Mouse (Mus musculus): ENCODE measurements around the gene Tex21. TPM values are rescaled to one million over a fixed set of nuclear protein-coding genes. Genes with fewer than 3 reads are reported as not detected.
"Not testable (repeated sequence)": the region's sequence is repeated elsewhere in the genome, so short reads cannot be mapped to it uniquely, and the experiment has no call there.

Gene Tex21
- polyA plus RNA-seq, 1 experiment from 2014 or later = not detected

DNA sequence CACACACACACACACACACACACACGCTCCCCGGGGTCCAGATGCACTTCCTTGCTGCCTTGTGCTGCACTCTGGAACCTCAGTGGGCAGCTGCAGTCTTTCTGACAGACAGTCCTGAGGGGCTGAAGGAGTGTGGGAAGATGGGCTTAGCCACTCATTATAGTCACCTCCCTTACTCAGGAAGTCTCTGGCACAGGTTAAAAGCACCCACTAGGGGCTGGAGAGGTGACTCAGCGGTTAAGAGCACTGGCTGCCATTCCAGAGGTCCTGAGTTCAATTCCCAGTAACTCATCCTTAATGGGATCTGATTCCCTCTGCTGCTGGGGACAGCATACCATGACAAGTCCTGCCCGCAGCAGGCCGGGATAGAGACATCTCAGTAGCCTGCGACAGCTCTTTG, 15.9 kb downstream of the Tex21 start:
- H3K4me3 ChIP-seq (replicated peaks; ENCODE audit: low read length) = no peak overlapping the region
- WGBS = 86% methylated on average over 6 of the region's 6 CpGs

DNA sequence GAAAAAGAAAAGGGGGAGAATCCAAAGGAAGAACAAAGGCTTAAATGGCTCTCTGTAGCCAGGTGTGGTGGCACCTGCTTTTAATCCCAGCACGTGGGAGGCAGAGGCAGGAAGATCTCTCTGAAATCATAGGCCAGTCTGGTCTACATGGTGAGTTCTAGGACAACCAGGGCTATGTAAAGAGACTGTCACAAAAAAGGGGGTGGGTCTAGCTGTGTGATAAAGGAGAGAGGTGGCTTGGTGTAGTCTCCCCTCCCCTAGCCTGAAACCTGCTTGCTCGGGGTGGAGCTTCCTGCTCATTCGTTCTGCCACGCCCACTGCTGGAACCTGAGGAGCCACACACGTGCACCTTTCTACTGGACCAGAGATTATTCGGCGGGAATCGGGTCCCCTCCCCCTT, 24.4 kb downstream of the Tex21 start:
- not testable (repeated sequence) for H3K4me1 ChIP-seq (replicated peaks; ENCODE audit: control insufficient read depth, insufficient read depth, low read length); H3K4me2 ChIP-seq (ENCODE audit: low read length); H3K4me3 ChIP-seq (replicated peaks; ENCODE audit: low read length); H3K9me3 ChIP-seq (ENCODE audit: control insufficient read depth, low read length); H3K27ac ChIP-seq (ENCODE audit: low read length); H3K36me3 ChIP-seq (ENCODE audit: control insufficient read depth, insufficient read depth); H3K9ac ChIP-seq (replicated peaks; ENCODE audit: low read depth, low read length); ATAC-seq; H3K27me3 ChIP-seq (replicated peaks; ENCODE audit: control insufficient read depth, insufficient read depth, low read length)
- WGBS = 67% methylated on average over 3 of the region's 8 CpGs

More for the DNA sequence above, 15.9 kb downstream of the Tex21 start:
- Histone ChIP-seq H3K27ac (ENCODE audit: low read length) (no peak overlapping the region), H3K9me3 (ENCODE audit: control insufficient read depth, low read length) (no peaks in the 10 kb centered on the region), H3K27me3 (replicated peaks; ENCODE audit: control insufficient read depth, insufficient read depth, low read length) (no peaks in the 10 kb centered on the region), H3K4me2 (ENCODE audit: low read length) (no peak overlapping the region), H3K4me1 (replicated peaks; ENCODE audit: control insufficient read depth, insufficient read depth, low read length) (no peaks in the 10 kb centered on the region), H3K36me3 (ENCODE audit: control insufficient read depth, insufficient read depth) (no peaks in the 10 kb centered on the region), H3K9ac (replicated peaks; ENCODE audit: low read depth, low read length) (no peak overlapping the region)
- no peak for ATAC-seq

DNA sequence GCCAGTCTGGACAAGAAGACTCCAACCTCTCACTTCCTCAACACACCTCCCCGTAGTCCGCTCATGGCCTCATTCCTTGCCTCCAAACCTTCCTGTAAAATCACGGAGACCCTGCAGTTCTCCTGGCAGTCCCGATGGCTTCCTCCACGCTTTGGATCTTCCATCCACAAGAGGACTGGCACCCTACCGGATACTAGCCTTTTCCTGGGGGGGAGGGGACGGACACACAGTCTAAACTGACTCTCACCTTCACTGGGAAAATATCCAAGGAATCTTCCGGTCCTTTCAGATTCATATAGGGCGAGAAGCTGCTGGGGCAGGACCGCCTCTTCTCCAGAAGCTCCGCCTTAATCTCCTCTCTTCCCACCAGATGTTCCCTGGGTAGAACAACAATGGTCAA, 29.8 kb downstream of the Tex21 start:
- H3K27ac ChIP-seq (ENCODE audit: low read length) = no peak overlapping the region
- H3K4me2 ChIP-seq (ENCODE audit: low read length) = no peak overlapping the region
- 81% methylated on average over 11 of the region's 11 CpGs for WGBS
- H3K9me3 ChIP-seq (ENCODE audit: control insufficient read depth, low read length) = no peaks in the 10 kb centered on the region
- H3K9ac ChIP-seq (replicated peaks; ENCODE audit: low read depth, low read length) = no peak overlapping the region
- H3K4me1 ChIP-seq (replicated peaks; ENCODE audit: control insufficient read depth, insufficient read depth, low read length) = no peaks in the 10 kb centered on the region
- no peak for ATAC-seq
- H3K36me3 ChIP-seq (ENCODE audit: control insufficient read depth, insufficient read depth) = no peaks in the 10 kb centered on the region
- no peak overlapping the region for H3K4me3 ChIP-seq (replicated peaks; ENCODE audit: low read length)
- H3K27me3 ChIP-seq (replicated peaks; ENCODE audit: control insufficient read depth, insufficient read depth, low read length) = no peaks in the 10 kb centered on the region

DNA sequence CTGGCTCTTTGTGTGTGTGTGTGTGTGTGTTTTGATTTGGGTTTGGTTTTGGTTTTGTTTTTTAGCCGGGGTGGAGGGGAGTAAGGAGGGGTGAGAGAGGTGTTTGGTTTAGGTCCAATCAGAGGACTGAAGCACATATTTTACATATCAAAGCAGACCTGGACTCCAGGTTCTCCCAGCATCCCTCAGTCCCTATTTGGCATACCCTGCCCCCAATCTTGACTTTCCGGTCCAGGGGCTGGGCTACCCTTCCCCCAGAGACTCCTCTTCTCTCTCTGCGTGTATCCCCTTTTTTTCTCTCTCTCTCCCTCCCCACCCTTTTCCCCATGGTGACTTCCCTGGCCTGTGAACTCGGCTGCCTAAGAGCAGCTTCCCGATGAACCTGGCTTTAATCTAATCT, 31.4 kb downstream of the Tex21 start:
- Histone ChIP-seq H3K9ac (replicated peaks; ENCODE audit: low read depth, low read length) (no peak overlapping the region), H3K27me3 (replicated peaks; ENCODE audit: control insufficient read depth, insufficient read depth, low read length) (no peaks in the 10 kb centered on the region), H3K9me3 (ENCODE audit: control insufficient read depth, low read length) (no peaks in the 10 kb centered on the region), H3K36me3 (ENCODE audit: control insufficient read depth, insufficient read depth) (no peaks in the 10 kb centered on the region), H3K4me1 (replicated peaks; ENCODE audit: control insufficient read depth, insufficient read depth, low read length) (no peaks in the 10 kb centered on the region), H3K4me3 (replicated peaks; ENCODE audit: low read length) (no peak overlapping the region), H3K4me2 (ENCODE audit: low read length) (no peak overlapping the region), H3K27ac (ENCODE audit: low read length) (no peak overlapping the region)
- WGBS = 31% methylated on average over 5 of the region's 5 CpGs
- no peak for ATAC-seq

DNA sequence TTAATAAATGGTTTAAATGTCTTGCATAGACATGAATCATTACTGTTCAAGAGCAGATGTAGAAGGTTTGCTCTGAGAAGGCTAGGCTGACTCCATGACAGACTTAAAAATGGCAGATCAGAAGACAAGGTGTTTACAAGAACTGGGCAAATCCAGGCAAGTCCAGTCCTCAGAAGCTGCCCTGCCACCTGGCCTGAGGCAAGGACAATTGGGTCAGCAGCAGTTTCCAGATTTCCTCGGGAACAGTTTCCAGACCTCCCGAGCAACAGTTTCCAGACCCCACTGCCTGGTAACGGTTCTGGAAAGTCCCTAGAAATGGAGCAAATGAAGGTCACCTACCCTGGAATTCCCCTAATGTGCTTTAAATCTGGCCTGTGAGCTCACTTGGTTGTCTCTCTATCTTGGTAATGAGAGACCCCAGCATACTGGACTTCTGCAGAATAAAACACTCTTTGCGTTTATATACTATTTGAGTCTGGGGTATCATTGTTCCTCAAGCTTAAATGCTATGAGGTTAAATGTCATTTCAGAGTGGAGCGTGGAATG, 37.0 kb downstream of the Tex21 start:
- no peak for ATAC-seq
- no peaks in the 10 kb centered on the region for H3K4me1 ChIP-seq (replicated peaks; ENCODE audit: control insufficient read depth, insufficient read depth, low read length)
- WGBS = 94% methylated on average over 5 of the region's 5 CpGs

DNA sequence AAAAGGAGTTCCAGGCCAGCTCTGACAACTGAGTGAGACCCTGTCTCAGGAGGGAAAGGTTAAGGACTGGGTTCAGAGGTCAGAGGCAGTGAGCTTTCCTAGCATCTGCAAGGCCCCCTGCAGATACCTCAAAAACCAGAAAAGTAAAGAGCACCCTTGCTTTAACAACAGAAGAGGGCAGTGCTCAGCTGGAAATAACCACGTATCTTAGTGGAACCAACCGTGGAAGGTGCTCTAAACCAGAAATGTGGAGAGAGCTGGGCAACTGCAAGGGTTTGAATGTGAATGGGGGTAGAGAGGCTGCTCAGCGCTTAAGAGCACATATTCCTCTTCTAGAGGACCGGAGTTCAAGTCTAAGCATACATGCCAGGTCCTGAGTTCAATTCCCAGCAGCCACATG, 46.2 kb downstream of the Tex21 start:
- Histone ChIP-seq H3K4me2 (ENCODE audit: low read length) (no peak overlapping the region), H3K9ac (replicated peaks; ENCODE audit: low read depth, low read length) (no peak overlapping the region), H3K9me3 (ENCODE audit: control insufficient read depth, low read length) (no peaks in the 10 kb centered on the region), H3K4me3 (replicated peaks; ENCODE audit: low read length) (no peak overlapping the region), H3K27ac (ENCODE audit: low read length) (no peak overlapping the region), H3K4me1 (replicated peaks; ENCODE audit: control insufficient read depth, insufficient read depth, low read length) (peaks cover 8% of the 10 kb centered on the region), H3K36me3 (ENCODE audit: control insufficient read depth, insufficient read depth) (no peaks in the 10 kb centered on the region), H3K27me3 (replicated peaks; ENCODE audit: control insufficient read depth, insufficient read depth, low read length) (no peaks in the 10 kb centered on the region)
- WGBS = 74% methylated on average over 4 of the region's 4 CpGs
- no peak for ATAC-seq

More for the DNA sequence above, 37.0 kb downstream of the Tex21 start:
- H3K9ac ChIP-seq (replicated peaks; ENCODE audit: low read depth, low read length) = no peak overlapping the region
- H3K36me3 ChIP-seq (ENCODE audit: control insufficient read depth, insufficient read depth) = no peaks in the 10 kb centered on the region
- no peaks in the 10 kb centered on the region for H3K9me3 ChIP-seq (ENCODE audit: control insufficient read depth, low read length)
- H3K4me2 ChIP-seq (ENCODE audit: low read length) = no peak overlapping the region
- H3K27ac ChIP-seq (ENCODE audit: low read length) = no peak overlapping the region
- no peaks in the 10 kb centered on the region for H3K27me3 ChIP-seq (replicated peaks; ENCODE audit: control insufficient read depth, insufficient read depth, low read length)
- no peak overlapping the region for H3K4me3 ChIP-seq (replicated peaks; ENCODE audit: low read length)

DNA sequence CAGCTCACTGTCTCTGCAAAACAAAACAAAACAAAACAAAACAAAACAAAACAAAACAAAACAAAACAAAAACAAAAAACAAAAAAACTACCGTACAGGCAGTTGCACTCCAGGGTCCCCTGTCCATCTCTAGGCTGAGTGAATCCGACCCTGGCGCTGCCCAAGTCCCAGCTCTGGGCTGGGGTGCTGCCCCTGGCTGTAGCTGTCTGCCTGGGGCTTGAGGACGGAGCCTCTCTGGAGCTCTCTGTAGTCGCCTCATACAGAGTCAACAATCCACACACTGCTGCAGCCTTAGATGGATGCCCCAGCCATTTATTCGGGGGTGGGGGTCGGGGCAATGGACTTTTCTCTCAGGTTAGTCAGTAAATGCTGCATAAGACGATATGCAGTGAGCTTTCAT, 49.5 kb downstream of the Tex21 start:
- no peaks in the 10 kb centered on the region for H3K27me3 ChIP-seq (replicated peaks; ENCODE audit: control insufficient read depth, insufficient read depth, low read length)
- H3K4me1 ChIP-seq (replicated peaks; ENCODE audit: control insufficient read depth, insufficient read depth, low read length) = peaks cover 8% of the 10 kb centered on the region
- H3K9me3 ChIP-seq (ENCODE audit: control insufficient read depth, low read length) = no peaks in the 10 kb centered on the region
- ATAC-seq = peak; percentile 54
- H3K36me3 ChIP-seq (ENCODE audit: control insufficient read depth, insufficient read depth) = no peaks in the 10 kb centered on the region
- 43% methylated on average over 8 of the region's 8 CpGs for WGBS
- H3K27ac ChIP-seq (ENCODE audit: low read length) = no peak overlapping the region
- no peak overlapping the region for H3K9ac ChIP-seq (replicated peaks; ENCODE audit: low read depth, low read length)
- 0 out of 2 replicates have a peak overlapping the region, but pooled peaks have one; percentile 16 for H3K4me3 ChIP-seq (replicated peaks; ENCODE audit: low read length)
- peak overlapping the region; percentile 87 for H3K4me2 ChIP-seq (ENCODE audit: low read length)

DNA sequence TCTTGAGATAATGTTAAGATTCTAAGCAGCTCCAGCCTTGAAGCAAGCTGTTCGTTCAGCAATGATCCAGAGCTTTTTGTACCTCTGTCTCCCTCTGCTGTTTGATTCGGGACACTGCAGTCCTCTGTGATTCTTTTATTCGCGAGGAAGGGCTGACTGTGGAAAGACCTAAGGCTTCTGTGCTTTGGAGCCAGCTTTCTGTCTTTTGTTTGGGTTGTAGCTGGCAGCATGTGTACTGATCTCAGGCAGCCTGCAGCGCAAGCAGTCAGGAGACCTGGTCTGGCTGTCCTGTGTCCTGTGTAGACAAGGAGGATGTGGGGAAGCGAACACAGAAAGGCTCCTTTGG, 49.9 kb downstream of the Tex21 start:
- peak; percentile 84 for ATAC-seq
- 3% methylated on average over 6 of the region's 6 CpGs for WGBS
- 0 out of 2 replicates have a peak overlapping the region, but pooled peaks have one; percentile 38 for H3K9ac ChIP-seq (replicated peaks; ENCODE audit: low read depth, low read length)
- H3K4me3 ChIP-seq (replicated peaks; ENCODE audit: low read length) = peak overlapping the region; percentile 44
- H3K36me3 ChIP-seq (ENCODE audit: control insufficient read depth, insufficient read depth) = no peaks in the 10 kb centered on the region
- peak overlapping the region; percentile 87 for H3K4me2 ChIP-seq (ENCODE audit: low read length)
- peaks cover 8% of the 10 kb centered on the region for H3K4me1 ChIP-seq (replicated peaks; ENCODE audit: control insufficient read depth, insufficient read depth, low read length)
- H3K27ac ChIP-seq (ENCODE audit: low read length) = no peak overlapping the region
- H3K9me3 ChIP-seq (ENCODE audit: control insufficient read depth, low read length) = no peaks in the 10 kb centered on the region
- no peaks in the 10 kb centered on the region for H3K27me3 ChIP-seq (replicated peaks; ENCODE audit: control insufficient read depth, insufficient read depth, low read length)

DNA sequence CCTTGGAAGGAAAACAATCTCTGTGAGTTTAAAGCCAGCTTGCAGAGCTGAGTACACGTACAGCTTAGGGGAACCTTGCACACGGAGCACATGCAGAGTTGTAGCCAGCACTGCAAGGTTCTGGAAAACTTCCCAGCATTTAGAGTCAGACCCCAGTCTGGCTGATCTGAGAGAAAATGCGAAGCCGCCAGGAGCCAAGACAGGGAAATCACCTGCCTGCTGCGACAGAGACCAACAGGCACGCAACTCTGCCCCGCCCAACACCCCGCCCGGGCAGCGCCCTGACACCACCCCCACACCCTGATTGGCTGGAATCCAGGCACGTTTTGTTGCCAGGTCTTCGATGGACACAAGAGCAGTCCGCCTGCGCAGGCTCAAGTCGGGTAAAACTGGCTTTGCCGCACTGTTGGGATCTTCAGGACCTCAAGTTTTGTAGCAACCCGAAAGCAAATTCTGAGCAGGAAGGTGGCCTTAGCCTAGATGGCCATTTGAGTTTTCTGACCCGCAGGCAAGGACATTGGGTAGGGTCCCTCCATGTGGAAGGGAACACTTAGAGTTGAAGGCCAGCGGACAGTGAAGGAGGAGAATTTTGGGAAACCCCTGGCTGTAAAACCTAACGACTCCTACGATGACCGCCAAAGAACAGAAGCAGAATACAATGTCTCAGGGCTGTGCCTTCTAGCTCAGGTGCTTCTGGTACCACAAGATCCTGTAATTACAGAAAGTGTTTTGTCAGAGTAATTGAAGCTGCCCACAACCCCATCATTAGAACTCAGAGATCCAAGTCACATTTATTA, 50.4 kb downstream of the Tex21 start:
- WGBS = under 1% methylated on average over 22 of the region's 22 CpGs
- Histone ChIP-seq H3K27ac (ENCODE audit: low read length) (no peak overlapping the region), H3K9me3 (ENCODE audit: control insufficient read depth, low read length) (no peaks in the 10 kb centered on the region), H3K4me3 (replicated peaks; ENCODE audit: low read length) (peak overlapping the region; percentile 44), H3K36me3 (ENCODE audit: control insufficient read depth, insufficient read depth) (no peaks in the 10 kb centered on the region), H3K4me1 (replicated peaks; ENCODE audit: control insufficient read depth, insufficient read depth, low read length) (peaks cover 8% of the 10 kb centered on the region), H3K27me3 (replicated peaks; ENCODE audit: control insufficient read depth, insufficient read depth, low read length) (no peaks in the 10 kb centered on the region), H3K4me2 (ENCODE audit: low read length) (peak overlapping the region; percentile 87), H3K9ac (replicated peaks; ENCODE audit: low read depth, low read length) (peak overlapping the region; percentile 47)
- peak; percentile 80 for ATAC-seq
